Mouse (Mus musculus): ENCODE measurements around the gene Btf3l4. TPM values are rescaled to one million over a fixed set of nuclear protein-coding genes. Genes with fewer than 3 reads are reported as not detected.

Gene Btf3l4
- total RNA-seq (2014; fragmentation: Nextera tagmentation) = 55.3 and 67.7 TPM in 2 replicates
- 61.7 and 80.3 TPM in 2 replicates for total RNA-seq (2017)

DNA sequence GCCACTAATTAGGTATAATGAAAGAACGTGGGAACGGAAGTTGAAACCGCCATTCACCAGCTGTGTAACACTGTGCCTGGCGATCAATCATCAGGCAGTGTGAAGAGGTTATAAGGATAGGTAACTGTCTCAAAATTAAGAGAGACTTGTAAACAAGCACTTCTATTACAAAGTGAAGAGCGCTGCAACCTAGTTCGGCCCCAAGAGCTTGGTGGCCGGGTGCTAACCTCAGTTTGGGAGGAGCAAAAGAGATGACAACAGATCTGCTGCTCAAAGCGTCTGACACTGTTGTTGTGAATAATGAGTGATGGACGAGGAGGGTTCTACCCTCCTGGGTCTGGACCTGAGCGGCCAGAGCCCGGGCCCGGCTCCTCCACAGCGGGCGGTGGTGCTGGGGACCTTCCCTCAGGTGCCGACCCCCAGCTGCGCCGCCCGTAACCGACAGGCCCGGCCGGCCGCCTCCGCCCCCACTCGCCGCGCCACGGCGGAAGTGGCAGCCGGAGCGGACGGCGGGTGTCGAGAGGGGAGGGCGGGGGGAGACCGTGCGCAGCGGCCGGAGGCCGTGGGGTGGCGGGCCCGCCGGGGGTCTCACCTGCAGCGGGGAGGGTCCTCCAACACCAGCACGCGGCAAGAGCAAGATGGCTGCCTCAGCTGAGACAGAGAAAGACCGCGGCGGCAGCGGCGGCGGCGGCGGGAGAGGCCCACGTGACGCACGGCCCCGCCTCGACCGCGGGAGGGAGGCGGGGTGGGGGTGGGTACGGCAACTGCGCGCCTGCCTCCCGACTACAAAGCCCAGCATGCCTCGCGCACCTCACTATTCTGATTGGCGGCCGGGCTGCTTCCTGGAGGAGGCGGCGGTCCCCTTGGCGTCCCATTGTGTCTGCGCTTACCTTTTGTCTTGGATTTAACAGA is at the start of gene Btf3l4:
TSS of gene Btf3l4 (minus strand) at position 699 of the 912 bp plus-strand sequence.
- peak; percentile 93 for ATAC-seq (replicated peaks; ENCODE audit: low FRiP score, low TSS enrichment, poor library complexity, severe bottlenecking)

DNA sequence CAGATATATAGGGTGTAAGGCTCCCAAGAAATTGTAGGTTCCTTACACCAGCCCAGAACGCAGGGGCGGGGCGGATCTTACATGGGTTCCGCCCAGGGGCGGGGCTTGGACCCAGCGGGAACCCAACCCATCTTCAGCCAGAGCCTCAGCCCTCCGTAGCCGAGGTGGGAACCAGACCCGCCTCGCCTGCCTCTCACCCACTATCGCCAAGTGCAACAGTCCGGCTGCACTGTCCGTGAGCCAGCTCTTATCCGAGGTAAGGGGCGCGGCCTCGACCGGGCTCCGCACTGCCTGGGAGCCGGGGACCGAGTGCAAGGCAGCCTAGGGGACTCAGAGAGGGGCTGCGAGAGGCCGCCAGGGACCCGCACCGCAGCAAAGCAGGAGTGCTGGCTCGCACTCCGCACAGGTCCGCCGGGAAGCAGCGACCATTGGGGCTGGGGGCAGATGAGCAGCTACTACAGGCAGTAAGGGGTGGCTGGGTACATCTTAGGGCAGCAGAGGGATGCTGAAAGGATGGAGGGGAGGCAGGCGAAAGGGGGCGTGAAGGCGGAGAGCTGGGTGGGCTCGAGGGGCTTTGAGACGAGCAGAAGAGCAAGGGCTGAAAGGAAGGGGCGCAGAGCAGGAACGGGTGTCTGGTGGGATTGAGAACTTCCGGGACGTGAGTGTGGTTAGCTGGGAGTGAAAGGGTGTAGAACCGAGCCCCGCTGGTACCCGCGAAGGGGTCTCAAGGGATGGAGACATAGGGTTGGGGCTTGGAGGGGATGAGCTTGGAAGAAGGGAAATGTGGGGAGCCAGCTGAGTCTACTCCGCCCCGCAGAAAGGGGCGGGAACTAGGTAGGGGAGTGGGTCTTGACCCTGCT is 45.8 kb upstream of the Btf3l4 start, which contains the start of gene Rab3b:
TSS of gene Rab3b (plus strand) at position 101 of the 860 bp plus-strand sequence.
- peak; percentile 97 for ATAC-seq (replicated peaks; ENCODE audit: low FRiP score, low TSS enrichment, poor library complexity, severe bottlenecking)

DNA sequence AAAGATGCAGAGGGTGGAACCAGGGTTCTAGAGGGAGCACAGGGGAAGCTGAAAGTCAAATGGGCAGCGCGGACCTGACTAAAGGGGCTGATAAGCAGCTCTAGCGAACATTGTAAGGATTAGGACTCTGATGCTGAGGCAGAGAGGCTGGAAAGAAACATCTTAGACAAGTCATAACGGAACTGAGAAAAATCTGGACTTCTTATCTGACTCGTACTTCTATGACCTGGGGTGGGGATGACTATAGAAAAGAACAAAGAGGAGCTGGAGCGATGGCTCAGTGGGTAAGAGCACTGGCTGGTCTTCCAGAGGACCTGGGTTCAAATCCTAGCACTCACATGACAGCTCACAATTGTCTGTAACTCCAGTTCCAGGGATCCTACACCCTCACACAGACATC is 44.5 kb upstream of the Btf3l4 start:
- no peak for ATAC-seq (replicated peaks; ENCODE audit: low FRiP score, low TSS enrichment, poor library complexity, severe bottlenecking)

DNA sequence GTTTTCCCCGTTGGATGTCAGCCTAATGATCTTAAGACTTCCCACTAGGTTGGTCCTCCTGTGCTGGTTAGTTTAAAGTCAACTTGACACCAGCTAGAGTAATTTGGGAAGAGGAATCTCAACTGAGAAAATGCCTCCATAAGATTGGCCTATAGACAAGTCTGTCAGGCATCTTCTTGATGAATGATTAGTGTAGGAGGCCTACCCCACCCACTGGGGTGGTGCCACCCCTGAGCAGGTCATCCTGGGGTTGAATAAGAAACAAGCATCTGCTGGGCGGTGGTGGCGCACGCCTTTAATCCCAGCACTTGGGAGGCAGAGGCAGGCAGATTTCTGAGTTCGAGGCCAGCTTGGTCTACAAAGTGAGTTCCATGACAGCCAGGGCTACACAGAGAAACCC is 40.3 kb upstream of the Btf3l4 start:
- no peak for ATAC-seq (replicated peaks; ENCODE audit: low FRiP score, low TSS enrichment, poor library complexity, severe bottlenecking)

DNA sequence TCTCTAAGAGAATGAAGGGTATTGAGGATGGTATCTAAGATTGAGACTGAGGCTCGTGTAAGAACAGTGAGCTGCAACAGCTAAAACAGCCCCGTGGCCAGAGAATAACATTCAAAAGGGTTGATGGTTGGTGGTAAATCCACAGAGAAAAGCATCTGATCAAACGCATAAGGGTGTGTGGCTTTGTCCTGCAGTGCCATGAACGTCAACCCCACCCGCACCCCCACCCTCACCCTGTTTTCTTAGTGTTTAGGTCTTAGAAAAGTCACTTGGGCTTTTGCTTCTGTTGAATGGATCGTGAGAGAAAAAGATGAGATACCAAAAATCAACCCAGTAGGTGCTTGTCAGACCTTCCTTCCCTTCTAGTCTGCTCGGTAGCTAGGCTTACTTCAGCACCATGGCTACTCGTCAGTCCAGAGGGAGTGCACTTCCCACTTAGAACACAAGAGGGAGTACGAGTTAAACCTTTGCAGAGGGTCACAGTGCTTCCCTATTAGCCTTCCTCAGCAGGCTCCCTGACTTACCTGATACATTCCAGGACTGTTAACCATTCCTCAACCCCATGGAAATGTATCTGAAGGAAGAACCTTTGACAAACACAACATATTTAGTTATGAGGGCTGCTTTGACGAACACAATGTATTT is 36.4 kb upstream of the Btf3l4 start:
- ATAC-seq (replicated peaks; ENCODE audit: low FRiP score, low TSS enrichment, poor library complexity, severe bottlenecking) = peak; percentile 83

DNA sequence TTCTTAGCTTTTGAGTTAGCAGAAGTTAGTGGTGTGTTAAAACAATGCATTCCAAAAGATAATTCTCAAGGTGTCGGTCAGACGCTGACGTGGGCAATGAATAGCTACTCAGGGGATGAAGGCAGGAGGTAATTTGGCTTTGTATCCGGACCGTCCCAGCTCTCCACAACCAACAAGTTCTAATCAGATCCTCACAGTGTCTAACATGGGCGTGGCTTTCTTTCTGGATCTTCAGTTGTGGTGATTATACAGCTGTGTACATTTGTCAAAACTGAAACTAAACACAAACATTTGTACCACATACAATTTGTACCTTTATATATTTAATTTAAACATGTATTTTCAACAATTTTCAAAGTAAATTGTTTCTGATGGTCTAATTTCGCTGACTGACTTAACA is 33.4 kb upstream of the Btf3l4 start:
- ATAC-seq (replicated peaks; ENCODE audit: low FRiP score, low TSS enrichment, poor library complexity, severe bottlenecking) = peak; percentile 86

DNA sequence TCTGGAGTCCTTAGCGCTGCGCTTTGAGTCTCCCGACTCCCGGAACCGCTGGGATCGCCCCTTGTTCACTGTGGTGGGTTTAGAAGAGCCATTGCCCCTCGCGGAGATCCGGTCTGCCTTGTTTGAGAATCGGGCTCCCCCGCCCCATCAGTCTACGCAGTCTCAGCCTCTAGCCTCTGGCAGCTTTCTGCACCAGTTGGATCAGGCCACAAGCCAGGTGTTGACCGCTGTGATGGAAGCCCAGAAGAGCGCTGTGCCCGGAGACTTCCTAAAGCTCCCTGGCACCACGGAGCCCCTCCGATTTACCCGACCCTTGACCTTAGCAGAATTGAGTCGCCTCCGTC is 15.1 kb upstream of the Btf3l4 start, which contains the start of gene A730015C16Rik:
TSS of gene A730015C16Rik (minus strand) at position 115 of the 344 bp plus-strand sequence.
- peak; percentile 31 for ATAC-seq (replicated peaks; ENCODE audit: low FRiP score, low TSS enrichment, poor library complexity, severe bottlenecking)

DNA sequence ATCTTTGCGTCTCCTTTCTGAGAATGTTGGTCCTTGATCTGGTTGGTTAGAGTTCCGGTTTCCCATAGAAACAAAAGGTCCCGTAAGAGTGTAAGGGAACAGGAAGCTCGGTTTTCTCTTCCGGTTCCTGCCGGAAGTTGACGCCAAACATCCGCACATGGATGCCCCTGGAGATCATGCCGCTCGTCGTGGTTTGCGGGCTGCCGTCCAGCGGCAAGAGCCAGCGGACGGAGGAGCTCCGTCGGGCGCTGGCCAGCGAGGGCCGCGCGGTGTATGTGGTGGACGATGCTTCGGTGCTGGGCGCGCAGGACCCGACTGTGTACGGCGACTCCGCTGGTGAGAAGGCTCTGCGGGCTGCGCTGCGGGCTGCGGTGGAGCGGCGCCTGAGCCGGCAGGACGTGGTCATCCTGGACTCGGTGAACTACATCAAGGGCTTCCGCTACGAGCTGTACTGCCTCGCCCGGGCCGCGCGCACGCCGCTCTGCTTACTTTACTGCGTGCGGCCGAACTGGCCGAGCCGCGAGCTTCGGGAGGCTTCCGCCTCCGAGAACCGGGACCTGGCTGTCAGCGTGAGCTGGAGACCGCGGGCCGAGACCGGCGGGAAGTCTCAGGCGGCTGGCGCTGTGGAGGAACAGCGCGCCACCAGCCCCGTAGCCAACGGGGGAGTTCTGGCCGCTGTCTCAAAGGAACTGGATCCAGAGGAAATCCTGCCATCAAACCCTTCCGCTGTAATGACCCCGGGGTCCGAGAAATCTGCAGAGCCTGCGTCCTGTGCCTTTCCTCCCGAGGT is 14.5 kb upstream of the Btf3l4 start, which contains the start of gene Kti12:
TSS of gene Kti12 (plus strand) at position 71 of the 790 bp plus-strand sequence.
- peak; percentile 92 for ATAC-seq (replicated peaks; ENCODE audit: low FRiP score, low TSS enrichment, poor library complexity, severe bottlenecking)

DNA sequence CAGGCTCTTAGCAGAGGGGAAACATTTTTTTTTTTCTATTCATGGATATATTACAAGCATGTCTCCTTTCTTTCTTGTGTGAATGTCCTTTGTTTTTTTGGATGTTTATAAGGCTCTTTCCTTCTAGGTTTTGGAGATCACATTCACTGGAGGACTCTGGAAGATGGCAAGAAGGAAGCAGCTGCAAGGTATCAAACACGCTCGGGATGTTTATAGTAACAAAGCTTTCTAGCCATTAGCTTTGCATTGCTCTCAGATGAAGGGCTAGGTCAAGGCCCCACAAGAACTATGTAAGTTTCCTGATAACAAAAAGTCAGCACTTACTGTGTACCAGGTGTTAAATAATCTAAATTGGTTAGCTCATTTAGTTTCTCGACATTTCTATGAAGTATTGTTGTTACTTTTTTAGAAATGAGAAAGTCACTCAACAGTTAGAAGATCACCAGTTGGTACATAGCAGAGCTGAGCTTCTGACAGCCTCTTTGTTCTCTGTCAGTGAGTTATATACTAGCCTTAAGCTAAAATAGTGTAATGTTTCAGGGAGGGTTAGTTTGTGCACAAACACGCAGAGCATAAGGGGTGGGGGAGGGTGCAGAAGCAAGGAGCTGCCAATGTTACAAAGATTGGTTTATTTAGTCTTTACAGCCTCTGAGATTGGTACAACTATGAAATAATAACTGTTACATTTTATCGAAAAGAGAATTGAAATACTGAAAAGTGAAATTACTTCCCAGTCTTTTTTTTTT is 12.6 kb upstream of the Btf3l4 start:
- ATAC-seq (replicated peaks; ENCODE audit: low FRiP score, low TSS enrichment, poor library complexity, severe bottlenecking) = no peak

DNA sequence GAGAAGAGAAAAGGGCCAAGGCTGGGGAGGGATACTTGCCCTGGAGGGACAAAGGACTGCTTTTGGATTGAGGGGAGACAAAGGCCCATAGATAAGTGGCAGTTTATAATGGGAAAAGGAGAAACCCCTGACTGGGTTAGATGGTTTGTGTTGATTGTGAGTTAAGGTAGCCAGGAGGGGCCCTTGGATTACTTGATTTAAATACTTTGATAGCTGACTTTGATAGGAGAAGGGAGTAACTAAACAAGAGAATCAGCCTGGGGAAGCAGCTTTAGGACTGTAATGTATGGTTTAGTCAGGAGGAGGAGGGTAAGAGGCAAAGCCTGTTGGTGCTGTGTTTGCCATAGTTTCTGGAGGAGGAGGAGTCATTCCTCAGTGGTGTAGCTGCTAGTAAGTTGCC is 9.9 kb upstream of the Btf3l4 start:
- ATAC-seq (replicated peaks; ENCODE audit: low FRiP score, low TSS enrichment, poor library complexity, severe bottlenecking) = no peak

DNA sequence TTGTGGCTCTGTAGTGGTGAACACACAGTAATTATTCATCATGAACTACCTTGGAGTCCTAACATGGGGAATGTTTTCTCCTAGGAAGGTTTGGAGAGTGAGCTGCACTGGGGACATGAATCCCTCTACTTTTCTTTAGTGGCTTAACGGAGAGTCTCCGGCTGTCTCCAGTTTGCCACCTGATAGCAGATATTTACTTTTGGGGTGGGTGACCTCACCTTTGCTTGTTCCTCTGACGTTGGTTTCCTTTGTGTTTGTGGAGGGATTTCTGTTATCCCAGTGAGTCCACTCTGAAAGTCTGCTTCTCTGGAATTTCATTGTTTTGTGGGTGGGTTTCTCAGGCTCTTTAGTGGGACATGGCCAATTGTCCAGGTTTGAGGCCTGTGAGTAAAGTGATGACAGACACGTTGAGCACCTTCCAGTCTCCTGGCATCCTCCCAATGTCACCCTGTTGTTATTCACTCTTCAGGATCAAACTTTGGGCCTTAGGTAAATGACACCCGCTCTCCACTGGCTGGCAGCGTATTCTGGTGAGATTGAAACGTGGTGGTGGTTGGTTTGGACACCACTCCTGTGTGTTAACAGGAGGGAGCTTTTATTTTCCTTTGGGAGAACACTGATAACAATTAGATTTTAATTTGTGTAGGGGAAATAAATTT is 8.6 kb upstream of the Btf3l4 start:
- ATAC-seq (replicated peaks; ENCODE audit: low FRiP score, low TSS enrichment, poor library complexity, severe bottlenecking) = no peak

DNA sequence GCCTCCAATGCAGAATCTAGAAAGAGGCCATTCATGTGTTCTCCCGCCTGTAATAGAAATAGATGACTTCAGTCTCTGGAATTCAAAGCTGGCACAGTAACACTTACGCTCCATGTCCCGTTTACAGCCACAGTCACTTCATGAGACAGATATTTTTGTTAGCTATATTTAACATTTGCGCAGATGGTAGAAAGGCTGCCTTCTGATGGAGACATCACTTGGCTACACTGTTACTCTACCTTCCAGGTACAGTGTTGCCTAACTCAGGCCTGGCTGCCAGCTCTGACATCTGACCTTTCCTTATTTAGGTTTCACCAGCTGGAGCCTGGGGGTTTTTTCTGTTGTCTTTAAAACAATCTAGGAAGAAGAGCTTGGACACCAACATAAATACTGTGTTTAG is 4.6 kb upstream of the Btf3l4 start:
- no peak for ATAC-seq (replicated peaks; ENCODE audit: low FRiP score, low TSS enrichment, poor library complexity, severe bottlenecking)

DNA sequence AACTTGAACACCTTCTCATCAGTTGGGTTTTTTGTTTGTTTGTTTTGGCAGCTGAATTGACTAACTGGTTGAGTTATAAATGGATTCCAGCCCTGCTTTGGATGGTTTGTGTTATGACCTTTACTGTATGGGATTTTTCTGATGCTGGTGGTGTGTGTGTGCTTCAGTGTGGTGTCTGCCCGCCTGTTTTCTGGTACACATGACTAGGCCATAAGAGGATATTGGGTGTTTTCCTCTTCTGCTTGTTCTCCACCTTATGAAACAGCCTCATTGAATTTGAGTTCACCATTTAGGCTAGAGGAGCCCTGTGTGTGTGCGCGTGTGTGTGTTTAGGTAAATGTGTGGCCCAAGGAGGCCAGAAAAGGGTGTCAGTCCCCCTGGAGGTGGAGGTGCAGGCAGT is 2.1 kb upstream of the Btf3l4 start:
- no peak for ATAC-seq (replicated peaks; ENCODE audit: low FRiP score, low TSS enrichment, poor library complexity, severe bottlenecking)

DNA sequence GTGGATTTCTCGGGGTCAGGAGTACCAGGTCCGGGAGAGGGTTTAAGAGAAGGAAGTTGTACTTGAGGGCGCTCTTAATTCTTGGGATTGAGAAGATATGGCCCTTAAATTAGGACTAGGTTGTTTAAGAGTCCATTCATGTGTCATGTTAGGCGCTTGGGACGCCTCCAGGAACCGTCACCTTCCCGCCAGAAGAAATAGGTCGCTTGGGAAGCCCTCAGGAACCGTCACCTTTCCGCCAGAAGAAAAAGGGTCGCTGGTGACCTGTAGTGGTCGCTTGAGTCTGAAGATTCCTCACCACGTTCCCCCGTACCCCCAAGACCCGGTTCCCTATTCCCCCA is 1.5 kb upstream of the Btf3l4 start:
- ATAC-seq (replicated peaks; ENCODE audit: low FRiP score, low TSS enrichment, poor library complexity, severe bottlenecking) = no peak

DNA sequence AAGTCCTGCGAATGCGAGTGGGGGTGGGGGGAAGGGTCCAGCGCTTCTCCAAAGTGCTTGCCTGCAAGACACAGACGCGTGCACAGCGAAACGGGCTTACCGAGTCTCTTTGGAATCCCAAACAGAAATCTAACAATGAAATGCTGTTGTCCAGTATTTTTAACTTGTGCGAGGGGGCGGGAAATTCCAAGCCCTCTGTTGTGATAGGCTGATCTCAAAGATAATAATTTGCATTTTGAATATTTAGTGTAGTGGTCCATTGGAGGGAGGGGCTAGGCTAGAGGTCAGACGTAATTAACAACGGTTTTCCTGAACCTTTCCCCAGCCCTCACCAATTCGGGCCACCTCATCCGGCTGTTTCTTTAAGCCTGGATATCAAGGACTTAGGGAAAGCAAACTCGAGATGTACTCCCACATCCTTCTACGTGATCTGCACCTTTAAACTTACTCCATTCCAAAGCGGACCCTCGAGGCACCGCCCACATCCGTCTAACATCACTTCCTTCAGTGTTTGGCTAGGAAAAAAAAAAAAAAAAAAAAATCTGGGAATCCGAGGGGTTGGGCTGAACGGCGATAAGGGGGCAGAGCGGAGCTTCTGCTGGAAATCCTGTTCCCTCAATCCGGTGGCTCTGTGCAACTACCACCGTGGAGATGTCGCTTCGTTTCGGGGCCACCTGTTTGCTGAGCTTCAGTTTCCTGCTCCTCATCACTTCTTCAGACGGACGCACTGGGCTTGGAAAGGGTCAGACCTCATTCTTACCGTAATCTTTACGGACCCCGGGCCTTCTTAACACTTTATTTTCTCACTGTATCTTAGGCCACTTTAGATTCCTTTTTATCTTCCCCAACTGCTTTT is 929 bp upstream of the Btf3l4 start, which contains the start of gene Txndc12:
TSS of gene Txndc12 (plus strand) at position 487 of the 856 bp plus-strand sequence.
- ATAC-seq (replicated peaks; ENCODE audit: low FRiP score, low TSS enrichment, poor library complexity, severe bottlenecking) = peak; percentile 60

DNA sequence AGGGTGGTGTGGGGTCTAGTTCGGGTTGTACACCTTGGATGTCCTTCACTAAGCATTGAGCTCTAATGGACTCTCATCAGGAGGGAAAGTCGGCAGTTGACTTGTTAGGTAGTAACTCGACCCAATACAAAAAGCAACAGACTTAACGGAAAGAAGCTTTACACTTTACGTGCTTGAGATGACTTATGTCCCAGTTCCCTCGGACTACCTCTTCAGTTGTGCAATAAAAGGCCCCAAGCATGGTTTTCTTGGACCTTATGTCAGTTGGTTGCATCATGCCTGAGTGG is 357 bp upstream of the Btf3l4 start:
- peak; percentile 41 for ATAC-seq (replicated peaks; ENCODE audit: low FRiP score, low TSS enrichment, poor library complexity, severe bottlenecking)

DNA sequence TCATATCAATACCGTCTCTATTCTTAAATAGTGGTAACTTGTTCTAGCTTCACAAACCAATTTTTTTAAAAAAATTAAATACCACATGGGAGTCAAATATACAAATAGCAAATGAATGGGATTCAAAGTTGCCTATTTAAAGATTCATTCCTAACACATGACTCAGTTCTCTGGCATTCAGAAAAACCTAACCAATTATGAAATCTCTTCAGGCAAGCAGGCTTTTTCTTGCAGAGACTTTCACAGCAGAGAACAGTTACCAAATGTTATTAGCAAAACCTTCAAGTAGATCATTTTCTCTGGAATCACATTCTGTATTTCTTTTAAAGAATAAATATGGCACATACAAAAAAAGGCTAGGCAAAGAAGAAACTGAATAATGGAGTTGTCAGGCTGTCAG is 2.7 kb downstream of the Btf3l4 start:
- no peak for ATAC-seq (replicated peaks; ENCODE audit: low FRiP score, low TSS enrichment, poor library complexity, severe bottlenecking)

All from megakaryocyte-erythroid progenitor cell, adult 5-6 weeks (primary cell).